Mouse (Mus musculus) intestine, postnatal 0 days (tissue): ENCODE data around the gene Gm3417. TPM values are rescaled to one million over a fixed set of nuclear protein-coding genes. Genes with fewer than 3 reads are reported as not detected.
"Not testable (repeated sequence)": the region's sequence is repeated elsewhere in the genome, so short reads cannot be mapped to it uniquely, and the experiment has no call there.

Experiments
- ATAC-seq: fragments of 200-750 bp; cut with Nextera tagmentation; 2 replicates; pipeline ENCODE4 v1.8.0; 2017; ENCODE audit warnings: mild to moderate bottlenecking, moderate TSS enrichment, moderate library complexity
- H3K27ac ChIP-seq: fragments of 300-500 bp; sonication (generic); 2 replicates; pipeline ENCODE4 v1.5.1; 2014; ENCODE audit warnings: mild to moderate bottlenecking, low read depth, low read length, moderate library complexity
- H3K27me3 ChIP-seq: fragments of 300-500 bp; sonication (generic); replicated peaks from 2 replicates; pipeline ENCODE4 v1.6.1; 2014; ENCODE audit warnings: low read length, mixed read lengths; ENCODE audit not compliant: control insufficient read depth, insufficient read depth
- H3K36me3 ChIP-seq: fragments of 300-500 bp; sonication (generic); 2 replicates; pipeline ENCODE4 v1.6.1; 2014; ENCODE audit warnings: mild to moderate bottlenecking, moderate library complexity; ENCODE audit not compliant: control insufficient read depth, insufficient read depth
- H3K4me1 ChIP-seq: fragments of 300-500 bp; sonication (generic); replicated peaks from 2 replicates; pipeline ENCODE4 v1.6.1; 2014; ENCODE audit warnings: antibody characterized with exemption, low read length, mixed read lengths; ENCODE audit not compliant: control insufficient read depth, insufficient read depth
- H3K4me2 ChIP-seq: fragments of 300-500 bp; sonication (generic); replicated peaks from 2 replicates; pipeline ENCODE4 v1.6.1; 2014; ENCODE audit warnings: low read depth, mild to moderate bottlenecking, moderate library complexity
- H3K4me3 ChIP-seq: fragments of 300-500 bp; sonication (generic); 2 replicates; pipeline ENCODE4 v1.5.1; 2014; ENCODE audit warnings: low read depth, low read length
- H3K9ac ChIP-seq: fragments of 300-500 bp; sonication (generic); 2 replicates; pipeline ENCODE4 v1.6.1; 2014; ENCODE audit warnings: mild to moderate bottlenecking, low read depth, low read length
- H3K9me3 ChIP-seq: fragments of 300-500 bp; sonication (generic); 2 replicates; pipeline ENCODE4 v1.6.1; 2016; ENCODE audit warnings: mixed run types; ENCODE audit not compliant: control insufficient read depth
- WGBS: fragments of 180-500 bp; shearing (Covaris S2); extraction: QIAGEN DNeasy Blood & Tissue Kit; methylation state at CpG from one replicate; pipeline ENCODE4 v1.1.7; 2014; 5-methylcytosine and 5-hydroxymethylcytosine counted together
- polyA plus RNA-seq: library from polyadenylated mRNA; unstranded; fragments of >200 nt; fragmentation: Nextera tagmentation; extraction: Ambion mirVana; gene quantifications from 2 replicates; pipeline ENCODE4 v1.2.1, GENCODE M21; 2015

Gm3417 gene
- polyA plus RNA-seq, 1 experiment from 2014 or later, result 0.65 TPM

DNA sequence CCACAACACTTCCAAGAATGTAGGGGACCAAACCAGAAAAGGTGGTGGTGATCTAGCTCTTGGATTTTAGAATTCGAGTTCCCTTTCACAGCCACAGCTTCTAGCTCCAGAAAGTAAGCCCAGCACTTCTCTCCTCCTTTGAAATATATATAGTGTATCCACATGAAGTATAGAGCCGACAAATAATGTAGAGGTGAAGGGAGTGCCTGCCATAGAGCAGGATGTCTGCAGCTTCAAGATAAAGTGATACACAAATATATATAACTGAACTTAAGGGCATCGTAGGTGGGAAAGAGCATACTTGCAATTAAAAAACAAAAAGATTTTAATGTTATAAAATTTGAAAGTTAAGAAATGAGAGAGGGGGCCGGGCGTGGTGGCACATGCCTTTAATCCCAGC is 15.6 kb upstream of the Gm3417 start:
- H3K4me1 ChIP-seq, H3K9ac ChIP-seq, H3K9me3 ChIP-seq, H3K4me2 ChIP-seq, H3K27me3 ChIP-seq, H3K36me3 ChIP-seq, H3K4me3 ChIP-seq, H3K27ac ChIP-seq, ATAC-seq: not testable (repeated sequence)
- no CpG with 5 or more reads among the region's 5 CpGs for WGBS

- H3K4me3 ChIP-seq, H3K4me1 ChIP-seq, H3K36me3 ChIP-seq, H3K9me3 ChIP-seq, H3K4me2 ChIP-seq, H3K9ac ChIP-seq, H3K27me3 ChIP-seq, H3K27ac ChIP-seq: not testable (repeated sequence)
- ATAC-seq, result peak; percentile 57
- WGBS, result no CpG with 5 or more reads among the region's 47 CpGs
These were observed 14.7 kb upstream of the Gm3417 start for GRCm38 (mm10) chr17:14993139-14993832.

GRCm38 (mm10) chr17:14992522-14993138 is 14.0 kb upstream of the Gm3417 start:
- H3K4me1 ChIP-seq, H3K36me3 ChIP-seq, H3K4me2 ChIP-seq, H3K27ac ChIP-seq, H3K9me3 ChIP-seq, H3K9ac ChIP-seq, H3K4me3 ChIP-seq, H3K27me3 ChIP-seq: not testable (repeated sequence)
- ATAC-seq, result peak; percentile 86
- WGBS, result no CpG with 5 or more reads among the region's 98 CpGs

DNA sequence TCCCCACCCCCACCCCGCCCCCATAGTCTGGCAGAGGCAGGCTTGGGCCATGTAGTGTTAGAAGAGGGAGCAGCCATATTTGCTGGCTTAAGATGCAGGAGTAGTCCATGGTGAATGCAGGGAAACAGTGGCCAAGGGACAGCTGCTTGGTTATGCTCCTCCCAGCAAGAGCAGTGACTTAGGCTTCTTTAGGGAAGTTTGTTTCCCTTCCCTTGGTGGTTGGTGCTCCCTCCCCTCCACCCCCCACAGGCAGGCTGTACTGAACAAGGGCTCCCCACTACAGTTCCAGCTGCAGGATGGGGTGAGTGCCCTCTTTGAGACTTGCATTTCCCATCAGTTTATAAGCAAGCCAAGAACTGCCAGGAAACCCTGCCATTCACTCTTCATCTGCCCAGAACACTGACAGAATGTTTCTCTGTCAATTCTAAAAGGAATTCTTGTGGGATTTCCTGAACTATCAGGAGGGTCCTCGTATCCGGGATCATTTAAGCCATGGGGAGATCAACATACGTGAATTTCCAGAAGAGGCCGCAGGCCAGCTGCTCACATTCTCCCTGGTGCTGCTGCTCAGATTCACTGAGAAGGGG is 11.6 kb upstream of the Gm3417 start:
- H3K9me3 ChIP-seq, H3K27me3 ChIP-seq, H3K27ac ChIP-seq, H3K4me1 ChIP-seq, H3K4me3 ChIP-seq, H3K36me3 ChIP-seq, ATAC-seq, H3K4me2 ChIP-seq, H3K9ac ChIP-seq: not testable (repeated sequence)
- 87% methylated on average over 4 of the region's 5 CpGs for WGBS

- not testable (repeated sequence) for H3K4me1 ChIP-seq, H3K4me3 ChIP-seq, H3K27me3 ChIP-seq, H3K27ac ChIP-seq, H3K36me3 ChIP-seq, H3K4me2 ChIP-seq, H3K9ac ChIP-seq, H3K9me3 ChIP-seq
- WGBS, result 2% methylated on average over 4 of the region's 7 CpGs
- peak; percentile 4; the same call in 1 of the 2 replicates for ATAC-seq
These were observed 750 bp downstream of the Gm3417 start for GRCm38 (mm10) chr17:14977718-14978361.

- not testable (repeated sequence) for H3K4me3 ChIP-seq, H3K36me3 ChIP-seq, H3K4me2 ChIP-seq, ATAC-seq, H3K27me3 ChIP-seq, H3K4me1 ChIP-seq, H3K9ac ChIP-seq, H3K27ac ChIP-seq, H3K9me3 ChIP-seq
- WGBS, result no CpG with 5 or more reads among the region's 6 CpGs
These were observed 10.1 kb downstream of the Gm3417 start for GRCm38 (mm10) chr17:14968373-14968913.

DNA sequence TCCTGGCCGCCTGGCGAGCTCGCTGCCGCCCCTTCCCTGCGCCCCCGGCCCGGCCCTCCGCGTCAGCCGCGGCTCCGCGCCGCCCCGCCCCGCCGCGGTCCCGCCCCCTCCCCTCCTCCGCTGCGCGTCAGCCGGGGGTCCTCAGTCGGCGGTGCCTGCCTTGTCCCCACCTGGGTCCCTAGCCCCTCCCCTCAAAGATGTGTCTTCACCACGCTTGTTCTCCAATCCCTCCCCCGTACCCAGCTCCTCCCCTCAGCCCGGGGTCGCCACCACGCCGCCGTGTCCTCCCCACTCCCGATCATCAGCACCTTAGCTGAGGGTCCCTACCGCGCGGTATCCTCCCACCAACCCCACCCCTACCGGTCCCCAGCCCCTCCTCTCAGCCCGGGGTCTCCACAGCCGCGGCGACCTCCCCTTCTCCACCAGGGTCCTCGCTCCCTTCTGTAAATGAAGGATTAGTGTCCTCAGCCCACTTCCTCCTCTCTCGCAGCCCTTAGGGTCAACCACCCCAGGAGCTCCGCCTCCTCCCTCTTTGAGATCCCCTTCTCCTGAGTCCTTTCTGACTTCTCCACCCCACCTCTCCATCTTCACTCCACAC is 16.9 kb downstream of the Gm3417 start:
- peak; percentile 62 for ATAC-seq
- not testable (repeated sequence) for H3K4me2 ChIP-seq, H3K9ac ChIP-seq, H3K27me3 ChIP-seq, H3K9me3 ChIP-seq, H3K4me1 ChIP-seq, H3K4me3 ChIP-seq, H3K27ac ChIP-seq, H3K36me3 ChIP-seq
- WGBS, result no CpG with 5 or more reads among the region's 44 CpGs

DNA sequence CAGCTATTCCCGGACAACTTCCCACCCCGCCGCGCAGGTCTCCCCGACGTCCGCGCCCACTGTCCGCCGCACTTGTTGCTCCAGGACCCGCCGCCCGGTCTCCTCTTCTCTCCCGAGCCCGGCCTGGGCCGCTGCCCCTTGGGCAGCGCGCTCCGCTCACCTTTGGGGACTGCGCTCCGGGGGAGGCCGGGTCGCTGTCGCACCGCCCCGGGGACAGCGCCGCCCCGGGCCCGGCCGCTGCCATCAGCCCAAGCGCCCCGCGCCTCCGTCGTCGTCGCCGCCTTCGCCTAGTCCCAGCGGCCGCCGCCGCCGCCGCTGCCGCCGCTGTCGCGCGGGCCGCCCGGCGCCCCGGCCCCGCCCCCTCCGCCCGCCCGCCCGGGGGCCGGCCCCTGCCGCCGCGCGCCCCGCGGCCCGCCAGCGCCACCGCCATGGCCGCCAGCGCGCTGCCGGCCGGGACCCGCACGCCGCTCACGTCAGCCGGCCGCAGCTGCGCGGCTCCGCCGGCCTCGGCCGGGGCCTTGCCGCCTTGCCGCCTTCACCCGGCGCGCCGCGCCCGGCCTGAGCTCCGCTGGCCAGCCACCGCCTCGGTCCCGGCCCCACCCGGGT is 17.5 kb downstream of the Gm3417 start, which contains the start of gene Phf10:
TSS of gene Phf10 (minus strand) at position 323 of the 606 bp plus-strand sequence.
- H3K27ac ChIP-seq, H3K36me3 ChIP-seq, H3K9me3 ChIP-seq, H3K4me1 ChIP-seq, H3K27me3 ChIP-seq: not testable (repeated sequence)
- H3K9ac ChIP-seq, result peak within 1 kb of the TSS; percentile 73
- H3K4me2 ChIP-seq, result peak within 1 kb of the TSS; percentile 90
- H3K4me3 ChIP-seq, result peak within 1 kb of the TSS; percentile 62
- WGBS, result under 1% methylated on average over 39 of the region's 100 CpGs
- ATAC-seq, result peak; percentile 83
